Mouse (Mus musculus): ENCODE data around the gene Abhd15.

- TF ChIP-seq CTCF (IDR thresholded peaks at IDR 0.05; ENCODE audit: control insufficient read depth, insufficient read depth, insufficient read length) (no peak), USF1 (IDR thresholded peaks at IDR 0.05; ENCODE audit: low read depth) (no peak), MYOG (IDR thresholded peaks at IDR 0.05; ENCODE audit: control insufficient read depth, extremely low read depth, insufficient read length) (no peak), MAX (IDR thresholded peaks at IDR 0.05) (no peak), MYOD1 (IDR thresholded peaks at IDR 0.05; ENCODE audit: control insufficient read depth, insufficient read length, low read depth) (no peak), CEBPB (IDR thresholded peaks at IDR 0.05; ENCODE audit: low read depth) (no peak)
Observed at GRCm38 (mm10) chr11:77513811-77514170, 1.1 kb upstream of the Abhd15 start.

All from C2C12 (cell line).